Mouse (Mus musculus) kidney, embryonic 15.5 days (tissue): ENCODE data around the gene Surf1. TPM values are rescaled to one million over a fixed set of nuclear protein-coding genes. Genes with fewer than 3 reads are reported as not detected.

Experiments used
- ATAC-seq: fragments of 200-750 bp; cut with Nextera tagmentation; replicated peaks from 2 replicates; pipeline ENCODE4 v1.8.0; 2017; ENCODE audit warnings: moderate TSS enrichment; ENCODE audit not compliant: low FRiP score
- H3K27ac ChIP-seq: fragments of 300-500 bp; sonication (generic); 2 replicates; pipeline ENCODE4 v1.5.1; 2015; ENCODE audit warnings: mild to moderate bottlenecking, inconsistent platforms
- H3K27me3 ChIP-seq: fragments of 300-500 bp; sonication (generic); 2 replicates; pipeline ENCODE4 v1.6.1; 2015; ENCODE audit warnings: inconsistent platforms
- H3K36me3 ChIP-seq: fragments of 300-500 bp; sonication (generic); 2 replicates; pipeline ENCODE4 v1.6.1; 2015; ENCODE audit warnings: inconsistent platforms
- H3K4me1 ChIP-seq: fragments of 300-500 bp; sonication (generic); 2 replicates; pipeline ENCODE4 v1.6.1; 2015; ENCODE audit warnings: inconsistent platforms
- H3K4me2 ChIP-seq: fragments of 300-500 bp; sonication (generic); 2 replicates; pipeline ENCODE4 v1.6.1; 2015; ENCODE audit warnings: moderate library complexity, mild to moderate bottlenecking, inconsistent platforms
- H3K4me3 ChIP-seq: fragments of 300-500 bp; sonication (generic); replicated peaks from 2 replicates; pipeline ENCODE4 v1.5.1; 2015; ENCODE audit warnings: mild to moderate bottlenecking, inconsistent platforms
- H3K9ac ChIP-seq: fragments of 300-500 bp; sonication (generic); 2 replicates; pipeline ENCODE4 v1.6.1; 2015; ENCODE audit warnings: mild to moderate bottlenecking, inconsistent platforms
- H3K9me3 ChIP-seq: fragments of 300-500 bp; sonication (generic); replicated peaks from 2 replicates; pipeline ENCODE4 v1.6.1; 2016; ENCODE audit warnings: inconsistent platforms
- WGBS: fragments of 180-500 bp; shearing (Covaris S2); methylation state at CpG from one replicate; pipeline ENCODE4 v1.1.7; 2015; ENCODE audit warnings: mixed read lengths; 5-methylcytosine and 5-hydroxymethylcytosine counted together
- polyA plus RNA-seq: library from polyadenylated mRNA; unstranded; fragments of >200 nt; fragmentation: Nextera tagmentation; extraction: Ambion mirVana; gene quantifications from 2 replicates; pipeline ENCODE4 v1.2.1, GENCODE M21; 2015

Surf1 gene
- polyA plus RNA-seq, 1 experiment from 2014 or later, result 58.1 TPM

- Histone ChIP-seq H3K4me2 (no peak overlapping the region), H3K4me3 (no peak overlapping the region), H3K9me3 (no peaks in the 10 kb centered on the region), H3K27me3 (no peaks in the 10 kb centered on the region), H3K9ac (no peak overlapping the region), H3K4me1 (no peaks in the 10 kb centered on the region), H3K36me3 (peaks cover 11% of the 10 kb centered on the region; the same call in 1 of the 2 replicates), H3K27ac (no peak overlapping the region)
- WGBS, result 83% methylated on average over 3 of the region's 3 CpGs
- no peak for ATAC-seq
These were observed 26.9 kb upstream of the Surf1 start for GRCm38 (mm10) chr2:26943253-26943652.

- 38% methylated on average over 5 of the region's 5 CpGs for WGBS
- no peak overlapping the region for H3K4me3 ChIP-seq
- H3K36me3 ChIP-seq, result no peaks in the 10 kb centered on the region
- H3K4me1 ChIP-seq, result no peaks in the 10 kb centered on the region
- no peak overlapping the region for H3K27ac ChIP-seq
- no peak overlapping the region for H3K9ac ChIP-seq
- no peaks in the 10 kb centered on the region for H3K27me3 ChIP-seq
- no peaks in the 10 kb centered on the region for H3K9me3 ChIP-seq
- ATAC-seq, result no peak
- no peak overlapping the region for H3K4me2 ChIP-seq
These were observed 25.2 kb upstream of the Surf1 start for GRCm38 (mm10) chr2:26941539-26941938.

GRCm38 (mm10) chr2:26936425-26936824 is 20.1 kb upstream of the Surf1 start:
- WGBS, result 93% methylated on average over 1 of the region's 1 CpGs
- no peaks in the 10 kb centered on the region for H3K9me3 ChIP-seq
- no peak overlapping the region for H3K4me3 ChIP-seq
- H3K27me3 ChIP-seq, result no peaks in the 10 kb centered on the region
- H3K4me1 ChIP-seq, result peaks cover 14% of the 10 kb centered on the region
- no peak overlapping the region for H3K9ac ChIP-seq
- H3K27ac ChIP-seq, result no peak overlapping the region
- no peak overlapping the region for H3K4me2 ChIP-seq
- H3K36me3 ChIP-seq, result peaks cover 3% of the 10 kb centered on the region; the same call in 1 of the 2 replicates
- ATAC-seq, result no peak

- 89% methylated on average over 2 of the region's 2 CpGs for WGBS
- ATAC-seq, result no peak
- Histone ChIP-seq H3K9me3 (no peaks in the 10 kb centered on the region), H3K4me1 (peaks cover 25% of the 10 kb centered on the region), H3K4me3 (no peak overlapping the region), H3K27ac (no peak overlapping the region), H3K27me3 (no peaks in the 10 kb centered on the region), H3K36me3 (peaks cover 14% of the 10 kb centered on the region), H3K9ac (no peak overlapping the region), H3K4me2 (no peak overlapping the region)
These were observed 19.0 kb upstream of the Surf1 start for GRCm38 (mm10) chr2:26935286-26935685.

- H3K4me2 ChIP-seq, result peak within 1 kb of the TSS; percentile 71
- WGBS, result 1% methylated on average over 51 of the region's 70 CpGs
- peak within 1 kb of the TSS; percentile 100 for H3K9ac ChIP-seq
- peaks cover 35% of the 10 kb centered on the region for H3K4me1 ChIP-seq
- peak within 1 kb of the TSS; percentile 98 for H3K4me3 ChIP-seq
- no peaks in the 10 kb centered on the region for H3K27me3 ChIP-seq
- ATAC-seq, result peak; percentile 97
- peak within 1 kb of the TSS; percentile 94 for H3K27ac ChIP-seq
- no peaks in the 10 kb centered on the region for H3K9me3 ChIP-seq
- peaks cover 32% of the 10 kb centered on the region for H3K36me3 ChIP-seq
These were observed 17.1 kb upstream of the Surf1 start, which contains the start of the genes Surf4 and Stkld1 for GRCm38 (mm10) chr2:26933304-26934055. Gene Surf4 (minus strand): TSS chr2:26933928. Gene Stkld1 (plus strand): TSS chr2:26934047.

GRCm38 (mm10) chr2:26932473-26933303 is 16.4 kb upstream of the Surf1 start:
- H3K27me3 ChIP-seq, result no peaks in the 10 kb centered on the region
- no peak for ATAC-seq
- H3K9ac ChIP-seq, result peak overlapping the region; percentile 100
- H3K4me1 ChIP-seq, result peaks cover 35% of the 10 kb centered on the region
- peak overlapping the region; percentile 94 for H3K27ac ChIP-seq
- H3K4me2 ChIP-seq, result peak overlapping the region; percentile 71
- 2% methylated on average over 41 of the region's 49 CpGs for WGBS
- no peaks in the 10 kb centered on the region for H3K9me3 ChIP-seq
- H3K4me3 ChIP-seq, result peak overlapping the region; percentile 98
- peaks cover 40% of the 10 kb centered on the region for H3K36me3 ChIP-seq

- no peak for ATAC-seq
- Histone ChIP-seq H3K4me3 (0 out of 2 replicates have a peak overlapping the region, but pooled peaks have one; percentile 0), H3K4me1 (peaks cover 35% of the 10 kb centered on the region), H3K4me2 (no peak overlapping the region), H3K27me3 (no peaks in the 10 kb centered on the region), H3K9me3 (no peaks in the 10 kb centered on the region), H3K36me3 (peaks cover 63% of the 10 kb centered on the region), H3K27ac (no peak overlapping the region), H3K9ac (0 out of 2 replicates have a peak overlapping the region, but pooled peaks have one; percentile 21)
- WGBS, result 46% methylated on average over 1 of the region's 1 CpGs
These were observed 14.1 kb upstream of the Surf1 start for GRCm38 (mm10) chr2:26930390-26930789.

GRCm38 (mm10) chr2:26927745-26928476 is 11.6 kb upstream of the Surf1 start:
- Histone ChIP-seq H3K9me3 (no peaks in the 10 kb centered on the region), H3K9ac (peak overlapping the region; percentile 14; the same call in 1 of the 2 replicates), H3K27me3 (no peaks in the 10 kb centered on the region), H3K36me3 (peaks cover 88% of the 10 kb centered on the region), H3K4me2 (no peak overlapping the region), H3K4me3 (no peak overlapping the region), H3K27ac (no peak overlapping the region), H3K4me1 (peaks cover 31% of the 10 kb centered on the region)
- ATAC-seq, result no peak
- WGBS, result 86% methylated on average over 6 of the region's 6 CpGs

- Histone ChIP-seq H3K36me3 (peaks cover 91% of the 10 kb centered on the region), H3K4me3 (no peak overlapping the region), H3K27ac (no peak overlapping the region), H3K4me1 (peaks cover 18% of the 10 kb centered on the region), H3K9me3 (no peaks in the 10 kb centered on the region), H3K27me3 (no peaks in the 10 kb centered on the region), H3K9ac (no peak overlapping the region), H3K4me2 (no peak overlapping the region)
- 74% methylated on average over 9 of the region's 9 CpGs for WGBS
- ATAC-seq, result no peak
These were observed 5.5 kb upstream of the Surf1 start for GRCm38 (mm10) chr2:26921784-26922183.

- peaks cover 27% of the 10 kb centered on the region for H3K4me1 ChIP-seq
- no peak overlapping the region for H3K9ac ChIP-seq
- peaks cover 76% of the 10 kb centered on the region for H3K36me3 ChIP-seq
- no peaks in the 10 kb centered on the region for H3K27me3 ChIP-seq
- H3K4me3 ChIP-seq, result no peak overlapping the region
- H3K9me3 ChIP-seq, result no peaks in the 10 kb centered on the region
- H3K27ac ChIP-seq, result no peak overlapping the region
- no peak overlapping the region for H3K4me2 ChIP-seq
- 90% methylated on average over 6 of the region's 6 CpGs for WGBS
- no peak for ATAC-seq
These were observed 4.0 kb upstream of the Surf1 start for GRCm38 (mm10) chr2:26920190-26920855.

- Histone ChIP-seq H3K27ac (no peak overlapping the region), H3K4me2 (no peak overlapping the region), H3K36me3 (peaks cover 71% of the 10 kb centered on the region), H3K27me3 (no peaks in the 10 kb centered on the region), H3K9me3 (no peaks in the 10 kb centered on the region), H3K4me3 (no peak overlapping the region), H3K9ac (no peak overlapping the region), H3K4me1 (peaks cover 33% of the 10 kb centered on the region)
- no peak for ATAC-seq
- 87% methylated on average over 3 of the region's 3 CpGs for WGBS
These were observed 3.4 kb upstream of the Surf1 start for GRCm38 (mm10) chr2:26919684-26920083.
